Mouse (Mus musculus) stomach, postnatal 0 days (tissue): ENCODE measurements around the gene Arglu1.

Source experiments
- CTCF ChIP-seq: IDR thresholded peaks from 2 replicates; pipeline ENCODE4 v1.5.1; 2016; ENCODE audit warnings: antibody characterized with exemption, low read depth, mild to moderate bottlenecking, moderate library complexity
- EP300 ChIP-seq: optimal IDR thresholded peaks from 2 replicates; pipeline ENCODE3; 2016; ENCODE audit warnings: antibody characterized with exemption

GRCm38 (mm10) chr8:8737271-8737670 is 47.0 kb upstream of the Arglu1 start:
- TF ChIP-seq CTCF = no peak
- no peak for TF ChIP-seq EP300
